Mouse (Mus musculus): ENCODE measurements around the gene Mgp. TPM values are rescaled to one million over a fixed set of nuclear protein-coding genes. Genes with fewer than 3 reads are reported as not detected.
A peak's percentile ranks its signal among the peaks of the same experiment; 100 is the strongest.

Mgp gene
- polyA plus RNA-seq, 1 experiment from 2014 or later, result 1,851 TPM

DNA sequence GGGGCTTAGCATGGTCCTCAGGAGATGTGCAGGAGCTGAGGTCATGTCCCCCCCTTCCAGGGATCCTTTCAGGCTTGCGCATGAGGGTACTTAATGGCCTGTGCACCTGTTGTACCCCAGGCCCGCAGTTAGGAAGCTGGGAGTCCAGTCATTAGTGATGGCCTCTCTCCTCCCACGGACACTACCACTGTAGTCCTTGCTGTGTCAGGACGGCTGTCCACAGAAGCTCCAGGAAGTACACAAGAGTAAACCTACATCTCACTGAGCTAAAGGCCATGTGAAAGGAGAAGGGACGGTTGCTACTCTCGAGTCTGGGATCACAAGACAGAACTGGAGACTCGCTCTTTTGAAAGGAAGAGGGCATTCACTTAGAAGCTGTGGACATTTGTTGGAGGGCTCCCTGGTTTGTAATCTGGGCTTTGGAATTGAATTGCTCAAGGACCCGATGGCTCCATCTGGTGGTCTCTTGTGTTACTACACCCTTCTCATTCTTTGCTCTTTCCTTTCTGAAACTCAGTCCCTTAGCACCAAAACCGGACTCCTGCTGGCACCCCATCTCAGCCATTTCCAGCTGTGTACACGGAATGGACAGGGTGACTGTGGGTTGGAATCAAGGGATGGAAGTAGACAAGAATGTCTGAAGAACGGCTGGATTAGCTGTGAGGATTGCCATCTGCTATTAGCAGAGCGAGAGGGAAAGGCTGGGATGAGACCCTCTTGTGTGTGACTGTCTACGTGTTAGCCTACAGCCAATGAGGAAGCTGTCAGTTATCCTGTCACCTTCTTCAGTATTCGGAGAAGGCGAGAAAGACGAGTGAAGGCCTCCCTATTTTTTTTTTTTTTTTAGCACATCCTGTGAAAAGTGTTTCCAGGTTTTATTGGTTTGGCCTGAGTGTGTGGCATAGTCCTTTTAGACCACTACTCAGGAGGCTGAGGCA is 45.0 kb upstream of the Mgp start:
- TF ChIP-seq CTCF (IDR thresholded peaks at IDR 0.05), result peak; percentile 90
- no peak for TF ChIP-seq EP300 (IDR thresholded peaks at IDR 0.05)
- H3K4me2 ChIP-seq (replicated peaks; ENCODE audit: low read depth, low read length), result no peak overlapping the region
- H3K4me1 ChIP-seq (ENCODE audit: insufficient read depth, low read depth, low read length), result no peaks in the 10 kb centered on the region
- no peaks in the 10 kb centered on the region for H3K9me3 ChIP-seq (ENCODE audit: low read length)
- no peak overlapping the region for H3K9ac ChIP-seq (replicated peaks; ENCODE audit: low read depth)
- H3K36me3 ChIP-seq (ENCODE audit: insufficient read depth, low read length), result no peaks in the 10 kb centered on the region
- H3K27me3 ChIP-seq (replicated peaks; ENCODE audit: insufficient read depth, low read length), result no peaks in the 10 kb centered on the region
- DNase-seq (ENCODE audit: low spot score), result peak; percentile 85
- peak; percentile 48; the same call in 1 of the 2 replicates for ATAC-seq
- H3K4me3 ChIP-seq (ENCODE audit: low read depth, low read length), result no peak overlapping the region
- no peak overlapping the region for H3K27ac ChIP-seq (ENCODE audit: low read length)
- WGBS, result 33% methylated on average over 16 of the region's 16 CpGs

- no peak for DNase-seq (ENCODE audit: low spot score)
- TF ChIP-seq CTCF (IDR thresholded peaks at IDR 0.05) (no peak), EP300 (IDR thresholded peaks at IDR 0.05) (no peak)
- 15% methylated on average over 2 of the region's 2 CpGs for WGBS
- Histone ChIP-seq H3K9me3 (ENCODE audit: low read length) (no peaks in the 10 kb centered on the region), H3K27ac (ENCODE audit: low read length) (no peak overlapping the region), H3K4me1 (ENCODE audit: insufficient read depth, low read depth, low read length) (no peaks in the 10 kb centered on the region; the same call in 1 of the 2 replicates), H3K27me3 (replicated peaks; ENCODE audit: insufficient read depth, low read length) (no peaks in the 10 kb centered on the region), H3K36me3 (ENCODE audit: insufficient read depth, low read length) (no peaks in the 10 kb centered on the region), H3K4me2 (replicated peaks; ENCODE audit: low read depth, low read length) (no peak overlapping the region), H3K4me3 (ENCODE audit: low read depth, low read length) (no peak overlapping the region), H3K9ac (replicated peaks; ENCODE audit: low read depth) (no peak overlapping the region)
- no peak for ATAC-seq
Measured at GRCm38 (mm10) chr6:136917885-136918284, 42.3 kb upstream of the Mgp start.

DNA sequence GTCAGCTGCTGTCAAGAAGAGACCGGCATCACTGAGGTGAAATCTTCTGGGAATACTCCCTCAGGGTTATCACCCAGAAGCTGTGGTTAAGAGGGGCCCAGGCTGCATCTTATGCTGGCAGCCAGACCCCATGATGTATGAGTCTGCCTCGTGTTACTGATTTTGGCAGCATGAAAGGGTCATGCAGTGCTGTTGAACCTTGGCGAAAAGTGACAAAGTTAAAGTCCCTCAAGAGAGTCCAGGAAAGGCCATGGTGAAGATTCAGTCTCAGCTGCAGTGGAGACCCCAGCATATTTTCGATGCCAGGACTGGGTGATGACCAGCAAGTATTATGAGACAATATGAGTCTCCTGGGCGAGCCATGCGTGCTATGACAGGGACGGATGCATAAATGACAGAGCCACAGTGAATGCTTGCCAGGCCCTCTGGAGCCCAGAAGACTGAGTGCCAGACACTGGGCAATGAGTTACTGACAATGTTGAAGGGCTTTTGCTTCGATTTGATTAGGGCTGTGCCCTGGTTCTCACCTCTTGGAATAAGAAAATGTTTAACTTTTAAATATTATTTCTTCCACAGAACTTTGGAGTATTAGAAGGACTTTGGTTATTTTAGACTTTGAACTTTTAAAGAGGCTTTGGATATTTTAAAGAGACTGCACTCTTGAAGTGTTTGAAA is 40.2 kb upstream of the Mgp start:
- Histone ChIP-seq H3K27ac (ENCODE audit: low read length) (no peak overlapping the region), H3K27me3 (replicated peaks; ENCODE audit: insufficient read depth, low read length) (no peaks in the 10 kb centered on the region), H3K4me2 (replicated peaks; ENCODE audit: low read depth, low read length) (no peak overlapping the region), H3K36me3 (ENCODE audit: insufficient read depth, low read length) (no peaks in the 10 kb centered on the region), H3K9me3 (ENCODE audit: low read length) (no peaks in the 10 kb centered on the region), H3K4me1 (ENCODE audit: insufficient read depth, low read depth, low read length) (no peaks in the 10 kb centered on the region; the same call in 1 of the 2 replicates), H3K9ac (replicated peaks; ENCODE audit: low read depth) (no peak overlapping the region), H3K4me3 (ENCODE audit: low read depth, low read length) (no peak overlapping the region)
- ATAC-seq (no peak), DNase-seq (ENCODE audit: low spot score) (no peak)
- TF ChIP-seq EP300 (IDR thresholded peaks at IDR 0.05) (no peak), CTCF (IDR thresholded peaks at IDR 0.05) (no peak)
- WGBS, result 65% methylated on average over 8 of the region's 8 CpGs

DNA sequence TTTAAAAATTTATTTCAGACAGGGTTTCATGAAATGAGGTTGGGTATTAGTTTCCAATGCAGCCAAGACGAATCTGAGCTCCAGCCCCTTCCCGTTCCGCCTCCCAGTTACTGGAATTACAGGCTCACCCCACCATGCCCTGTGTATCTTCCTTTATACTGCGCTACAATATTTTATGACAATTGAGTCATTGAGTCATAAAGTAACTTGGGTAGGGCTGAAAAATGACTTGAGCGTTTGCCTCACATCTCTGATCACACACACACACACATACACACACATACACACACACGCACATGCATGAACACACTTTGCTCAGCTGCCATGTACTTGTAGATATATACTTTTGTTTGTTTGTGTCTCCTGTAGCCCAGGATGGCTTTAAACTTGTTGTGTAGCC is 38.6 kb upstream of the Mgp start:
- no peak for TF ChIP-seq CTCF (IDR thresholded peaks at IDR 0.05)
- TF ChIP-seq EP300 (IDR thresholded peaks at IDR 0.05), result no peak
- no peaks in the 10 kb centered on the region for H3K27me3 ChIP-seq (replicated peaks; ENCODE audit: insufficient read depth, low read length)
- no peaks in the 10 kb centered on the region; the same call in 1 of the 2 replicates for H3K4me1 ChIP-seq (ENCODE audit: insufficient read depth, low read depth, low read length)
- DNase-seq (ENCODE audit: low spot score) (no peak), ATAC-seq (no peak)
- no peak overlapping the region for H3K4me3 ChIP-seq (ENCODE audit: low read depth, low read length)
- H3K36me3 ChIP-seq (ENCODE audit: insufficient read depth, low read length), result no peaks in the 10 kb centered on the region
- no peaks in the 10 kb centered on the region for H3K9me3 ChIP-seq (ENCODE audit: low read length)
- H3K4me2 ChIP-seq (replicated peaks; ENCODE audit: low read depth, low read length), result no peak overlapping the region
- 91% methylated on average over 6 of the region's 6 CpGs for WGBS
- peak overlapping the region; percentile 60; the same call in 1 of the 2 replicates for H3K27ac ChIP-seq (ENCODE audit: low read length)
- H3K9ac ChIP-seq (replicated peaks; ENCODE audit: low read depth), result no peak overlapping the region

DNA sequence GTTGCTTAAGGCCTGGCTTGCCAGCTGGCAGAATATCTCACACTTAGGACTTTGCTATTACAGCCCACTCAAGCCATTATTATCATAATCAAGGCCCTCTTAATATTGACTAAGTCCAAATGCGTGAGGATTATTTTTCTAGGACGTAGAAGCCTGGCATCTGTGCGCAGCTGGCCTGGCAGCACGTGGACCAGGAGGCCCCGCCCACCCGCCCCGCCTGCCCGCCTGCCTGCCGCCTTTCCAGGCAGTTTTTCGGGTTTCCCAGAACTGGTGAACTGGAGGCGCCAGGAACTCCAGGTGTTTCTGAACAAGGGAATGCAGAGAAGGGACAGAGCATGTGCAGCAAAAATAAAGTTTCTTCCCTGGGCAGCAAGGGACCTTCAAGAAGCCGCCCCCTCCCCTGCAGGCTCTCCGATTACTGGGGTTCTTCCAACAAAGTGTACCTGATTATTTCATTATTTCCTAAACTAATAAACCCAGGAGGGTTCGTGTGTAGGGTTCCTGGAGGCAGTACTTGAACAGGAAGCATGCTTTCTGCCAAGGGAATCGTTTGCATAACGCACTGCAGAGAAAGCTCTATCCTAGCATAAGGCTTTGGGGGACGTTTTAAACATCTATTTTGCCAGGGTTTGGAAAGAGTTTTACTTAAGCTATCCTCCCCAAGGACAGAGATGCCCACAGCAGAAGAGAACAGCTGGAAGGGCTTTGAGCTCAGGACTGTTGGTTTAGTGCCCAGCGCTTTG is 37.9 kb upstream of the Mgp start:
- Histone ChIP-seq H3K27me3 (replicated peaks; ENCODE audit: insufficient read depth, low read length) (no peaks in the 10 kb centered on the region), H3K4me1 (ENCODE audit: insufficient read depth, low read depth, low read length) (no peaks in the 10 kb centered on the region; the same call in 1 of the 2 replicates), H3K4me3 (ENCODE audit: low read depth, low read length) (no peak overlapping the region), H3K9me3 (ENCODE audit: low read length) (no peaks in the 10 kb centered on the region), H3K9ac (replicated peaks; ENCODE audit: low read depth) (no peak overlapping the region), H3K4me2 (replicated peaks; ENCODE audit: low read depth, low read length) (peak overlapping the region; percentile 37), H3K36me3 (ENCODE audit: insufficient read depth, low read length) (no peaks in the 10 kb centered on the region), H3K27ac (ENCODE audit: low read length) (peak overlapping the region; percentile 60)
- WGBS, result 10% methylated on average over 18 of the region's 18 CpGs
- TF ChIP-seq CTCF (IDR thresholded peaks at IDR 0.05) (no peak), EP300 (IDR thresholded peaks at IDR 0.05) (peak; percentile 60)
- peak; percentile 87 for DNase-seq (ENCODE audit: low spot score)
- peak; percentile 84 for ATAC-seq
